Mouse (Mus musculus) limb, embryonic 14.5 days (tissue): ENCODE data around the gene Tnip1. TPM values are rescaled to one million over a fixed set of nuclear protein-coding genes. Genes with fewer than 3 reads are reported as not detected.
A peak's percentile ranks its signal among the peaks of the same experiment; 100 is the strongest.

Experiments
- ATAC-seq: fragments of 200-750 bp; cut with Nextera tagmentation; 2 replicates; pipeline ENCODE4 v1.8.0; 2017; ENCODE audit warnings: low read depth, moderate number of reproducible peaks, moderate TSS enrichment; ENCODE audit not compliant: low FRiP score
- DNase-seq: peaks from one replicate; pipeline ENCODE4 v3.0.0-alpha.2; 2015; ENCODE audit warnings: low spot score
- H3K27ac ChIP-seq: fragments of 300-500 bp; sonication (generic); replicated peaks from 2 replicates; pipeline ENCODE4 v1.5.1; 2014; ENCODE audit warnings: low read depth, mild to moderate bottlenecking, low read length, moderate library complexity, mixed read lengths
- H3K27me3 ChIP-seq: fragments of 300-500 bp; sonication (generic); 2 replicates; pipeline ENCODE4 v1.6.1; 2014; ENCODE audit warnings: low read length, mixed read lengths; ENCODE audit not compliant: control insufficient read depth, insufficient read depth
- H3K36me3 ChIP-seq: fragments of 300-500 bp; sonication (generic); 2 replicates; pipeline ENCODE4 v1.6.1; 2014; ENCODE audit warnings: mild to moderate bottlenecking, low read length, moderate library complexity, mixed read lengths; ENCODE audit not compliant: control insufficient read depth, insufficient read depth
- H3K4me1 ChIP-seq: fragments of 300-500 bp; sonication (generic); 2 replicates; pipeline ENCODE4 v1.6.1; 2014; ENCODE audit warnings: antibody characterized with exemption, low read length, mixed read lengths; ENCODE audit not compliant: control insufficient read depth, insufficient read depth
- H3K4me2 ChIP-seq: fragments of 300-500 bp; sonication (generic); replicated peaks from 2 replicates; pipeline ENCODE4 v1.6.1; 2014; ENCODE audit warnings: low read depth, mild to moderate bottlenecking, low read length, moderate library complexity; ENCODE audit not compliant: severe bottlenecking
- H3K4me3 ChIP-seq: fragments of 300-500 bp; sonication (generic); replicated peaks from 2 replicates; pipeline ENCODE4 v1.5.1; 2014; ENCODE audit warnings: low read length
- H3K9ac ChIP-seq: fragments of 300-500 bp; sonication (generic); 2 replicates; pipeline ENCODE4 v1.6.1; 2014; ENCODE audit warnings: mild to moderate bottlenecking, low read depth, low read length, moderate library complexity; ENCODE audit not compliant: severe bottlenecking
- H3K9me3 ChIP-seq: fragments of 300-500 bp; sonication (generic); 2 replicates; pipeline ENCODE4 v1.6.1; 2016; ENCODE audit warnings: low read length; ENCODE audit not compliant: control insufficient read depth
- POLR2A ChIP-seq: fragments of 200-500 bp; IDR thresholded peaks from 2 replicates; pipeline ENCODE4 v1.8.0; 2012; ENCODE audit warnings: inconsistent platforms, mild to moderate bottlenecking, moderate library complexity, borderline replicate concordance; ENCODE audit not compliant: insufficient read depth, insufficient read length; ENCODE audit errors: extremely low read depth
- WGBS: fragments of 180-500 bp; shearing (Covaris S2); extraction: QIAGEN DNeasy Blood & Tissue Kit; methylation state at CpG from one replicate; pipeline ENCODE4 v1.1.7; 2014; 5-methylcytosine and 5-hydroxymethylcytosine counted together
- polyA plus RNA-seq, 2 experiments: library from polyadenylated mRNA; depleted of rRNA in 1 of 2; stranded (reverse) in 1 of 2; unstranded in 1 of 2; fragments of >200 nt; fragmentation: Nextera tagmentation in 1 of 2; extraction: Ambion mirVana in 1 of 2; gene quantifications; 2 replicates each; pipeline versions ENCODE4 v1.2.1 to v1.2.3; 2012 to 2014

The Tnip1 gene
- polyA plus RNA-seq, 2 experiments = 20.0 to 21.6 TPM

DNA sequence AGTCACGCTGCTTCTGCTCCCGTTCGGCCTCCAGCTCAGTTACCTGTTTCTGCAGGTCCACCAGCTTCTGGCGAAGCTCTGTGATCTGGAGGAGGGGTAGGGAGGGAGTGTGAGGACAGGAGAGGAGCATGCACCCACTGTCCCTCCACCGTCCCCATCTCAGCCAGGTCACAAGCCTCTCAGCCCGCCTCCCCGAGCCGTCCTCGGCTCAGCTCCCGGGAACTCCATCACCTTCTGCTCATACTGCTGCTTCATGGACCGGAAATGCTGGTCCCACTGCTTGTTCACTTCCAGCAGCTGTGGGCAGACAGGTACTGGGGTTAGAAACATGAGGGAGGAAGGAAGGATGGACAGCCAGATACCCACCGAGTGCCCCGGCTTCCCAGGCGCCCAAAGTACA, 38.6 kb downstream of the Tnip1 start:
- no peak overlapping the region for H3K27ac ChIP-seq
- no peaks in the 10 kb centered on the region for H3K4me1 ChIP-seq
- no peaks in the 10 kb centered on the region for H3K9me3 ChIP-seq
- no peak overlapping the region for H3K9ac ChIP-seq
- DNase-seq = no peak
- H3K4me3 ChIP-seq = no peak overlapping the region
- no peak overlapping the region for H3K4me2 ChIP-seq
- ATAC-seq = no peak
- TF ChIP-seq POLR2A = no peak
- WGBS = 89% methylated on average over 14 of the region's 14 CpGs
- peaks cover 91% of the 10 kb centered on the region for H3K36me3 ChIP-seq
- H3K27me3 ChIP-seq = no peaks in the 10 kb centered on the region

DNA sequence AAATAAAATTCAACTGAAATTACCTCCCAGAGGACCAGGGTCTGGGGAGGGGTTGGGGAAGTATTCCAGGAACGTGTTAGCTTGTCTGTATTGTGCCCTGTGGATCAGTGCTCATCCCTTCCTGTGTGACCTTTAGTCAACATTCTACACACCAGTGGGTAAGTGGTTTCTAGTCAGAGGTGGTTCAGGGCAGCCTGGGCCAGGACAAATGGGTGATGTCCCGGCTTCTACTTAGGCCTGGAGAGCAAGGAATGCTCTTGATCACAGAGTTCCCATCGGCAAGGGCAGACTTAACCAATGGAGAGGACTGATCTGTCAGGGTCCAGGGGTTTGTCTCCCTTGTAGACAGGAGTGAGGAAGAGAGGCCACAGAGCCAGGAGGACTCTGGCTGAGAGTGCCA, 40.2 kb downstream of the Tnip1 start:
- H3K9ac ChIP-seq = no peak overlapping the region
- H3K27me3 ChIP-seq = no peaks in the 10 kb centered on the region
- no peak overlapping the region for H3K27ac ChIP-seq
- ATAC-seq (no peak), DNase-seq (no peak)
- TF ChIP-seq POLR2A = no peak
- H3K4me1 ChIP-seq = no peaks in the 10 kb centered on the region
- no peak overlapping the region for H3K4me2 ChIP-seq
- 86% methylated on average over 3 of the region's 3 CpGs for WGBS
- no peaks in the 10 kb centered on the region for H3K9me3 ChIP-seq
- peaks cover 91% of the 10 kb centered on the region for H3K36me3 ChIP-seq
- no peak overlapping the region for H3K4me3 ChIP-seq

DNA sequence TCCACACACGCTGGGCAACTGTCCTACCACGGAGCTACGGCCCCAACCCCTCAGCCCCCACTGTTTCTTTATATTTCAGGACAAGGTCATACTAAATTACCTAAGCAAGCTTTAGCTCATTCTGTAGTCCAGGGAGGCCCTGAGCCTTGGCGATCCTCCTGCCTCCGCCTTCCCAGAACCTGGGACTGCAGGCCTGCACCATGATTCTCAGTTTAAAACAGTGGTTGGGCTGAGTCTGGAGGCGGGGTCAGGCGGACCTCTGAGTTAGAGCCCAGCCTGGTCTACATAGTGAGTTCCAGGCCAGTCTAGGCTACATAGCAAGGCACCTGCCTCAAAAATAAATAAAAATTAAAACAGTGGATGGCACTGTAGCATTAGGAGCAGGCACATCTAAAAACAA, 40.9 kb downstream of the Tnip1 start:
- peak; percentile 47; the same call in 1 of the 2 replicates for ATAC-seq
- H3K9me3 ChIP-seq = no peaks in the 10 kb centered on the region
- no peak overlapping the region for H3K4me2 ChIP-seq
- no peaks in the 10 kb centered on the region for H3K4me1 ChIP-seq
- no peak overlapping the region for H3K9ac ChIP-seq
- no peak overlapping the region for H3K27ac ChIP-seq
- 52% methylated on average over 7 of the region's 7 CpGs for WGBS
- DNase-seq = peak; percentile 33
- H3K4me3 ChIP-seq = no peak overlapping the region
- H3K27me3 ChIP-seq = no peaks in the 10 kb centered on the region
- no peak for TF ChIP-seq POLR2A
- peaks cover 94% of the 10 kb centered on the region for H3K36me3 ChIP-seq

DNA sequence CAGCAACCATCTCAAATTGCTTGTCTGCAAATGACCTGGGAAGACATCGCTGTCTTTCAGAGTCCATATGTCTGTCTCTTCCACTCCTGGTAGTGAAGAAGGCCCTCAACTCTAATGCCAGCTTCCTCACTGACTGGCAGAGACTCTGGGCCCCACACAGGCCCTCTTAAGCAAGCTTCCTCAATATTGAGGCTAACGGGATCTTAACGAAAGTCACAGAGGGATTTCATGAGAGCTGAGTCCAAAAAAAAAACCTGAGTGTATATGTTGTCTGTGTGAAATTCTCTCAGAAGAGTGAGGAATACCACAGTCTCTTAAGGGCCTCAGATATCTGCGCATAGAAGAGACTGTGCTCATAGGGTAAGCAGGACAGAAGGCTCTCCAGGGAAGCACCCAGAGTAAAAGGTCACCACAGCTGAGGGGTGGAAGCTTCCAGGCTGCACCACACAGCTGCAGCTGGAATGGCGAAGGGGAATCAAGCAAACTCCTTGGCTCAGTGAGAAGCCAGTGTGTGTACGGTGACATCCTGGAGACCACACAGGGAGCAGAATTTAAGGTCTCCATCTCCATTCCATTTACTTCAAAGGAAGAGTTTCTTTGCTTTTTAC, 41.6 kb downstream of the Tnip1 start:
- DNase-seq = no peak
- H3K4me3 ChIP-seq = no peak overlapping the region
- no peak overlapping the region for H3K9ac ChIP-seq
- H3K36me3 ChIP-seq = peaks cover 94% of the 10 kb centered on the region
- H3K4me2 ChIP-seq = no peak overlapping the region
- no peaks in the 10 kb centered on the region for H3K27me3 ChIP-seq
- no peak for ATAC-seq
- no peak for TF ChIP-seq POLR2A
- H3K4me1 ChIP-seq = no peaks in the 10 kb centered on the region
- H3K27ac ChIP-seq = no peak overlapping the region
- WGBS = 73% methylated on average over 6 of the region's 6 CpGs
- H3K9me3 ChIP-seq = no peaks in the 10 kb centered on the region

DNA sequence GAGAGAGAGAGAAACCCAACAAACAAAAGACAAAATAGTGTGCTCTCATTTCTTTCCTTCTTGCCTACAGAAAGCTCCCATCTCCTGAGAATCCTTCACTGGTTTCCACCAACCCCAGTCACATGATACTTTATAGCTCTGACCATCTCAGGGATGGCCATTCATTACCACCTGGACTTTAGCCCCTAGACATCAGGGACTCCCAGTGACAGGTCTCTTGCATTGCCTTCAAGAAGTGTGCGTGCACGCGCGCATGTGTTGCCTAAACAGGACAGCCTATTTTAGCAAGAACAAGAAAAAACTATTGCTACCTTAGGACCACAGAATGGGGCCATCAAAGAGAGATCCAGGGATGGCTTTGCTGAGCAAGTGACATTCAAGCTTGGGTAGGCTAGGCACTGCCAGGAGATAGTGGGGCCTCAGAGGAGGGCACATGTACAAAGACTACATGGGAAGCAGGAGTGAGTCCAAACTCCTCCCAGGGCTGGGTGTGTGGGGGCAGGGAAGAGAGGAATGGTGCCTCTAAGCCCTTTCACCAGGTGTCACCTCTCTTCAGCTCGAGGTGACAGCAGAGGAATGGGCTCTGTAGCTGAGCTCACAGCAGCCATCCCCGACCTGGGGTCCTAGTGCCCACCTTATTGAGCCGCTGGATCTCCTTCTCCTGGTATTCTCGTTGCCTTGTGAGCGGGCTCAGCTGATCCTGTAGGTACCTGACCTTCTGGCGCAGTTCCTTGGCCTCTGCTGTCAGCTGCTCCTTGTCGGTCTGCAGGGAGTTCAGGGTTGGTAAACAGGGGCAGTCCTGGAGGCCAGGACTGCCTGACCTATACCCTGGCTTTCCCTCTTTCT, 42.4 kb downstream of the Tnip1 start:
- no peaks in the 10 kb centered on the region for H3K27me3 ChIP-seq
- peaks cover 92% of the 10 kb centered on the region for H3K36me3 ChIP-seq
- H3K9ac ChIP-seq = no peak overlapping the region
- no peak overlapping the region for H3K27ac ChIP-seq
- DNase-seq (no peak), ATAC-seq (no peak)
- no peak overlapping the region for H3K4me2 ChIP-seq
- WGBS = 76% methylated on average over 10 of the region's 11 CpGs
- no peaks in the 10 kb centered on the region for H3K4me1 ChIP-seq
- no peak overlapping the region for H3K4me3 ChIP-seq
- no peak for TF ChIP-seq POLR2A
- no peaks in the 10 kb centered on the region for H3K9me3 ChIP-seq
